ENCODE assay signal across 15 mouse cellular contexts in genomic region chr13:45253221-45253620, GRCm38 (mm10).
"Had no signal": no experiment of that assay in that cellular context is flagged by ENCODE, and none has a peak within 500 bp of the region (broad histone marks: within the 10 kb centered on the region; RNA-seq: fewer than 3 reads in every experiment).

No protein-coding gene starts in this region.

- H3K4me2 ChIP-seq: limb, embryonic 15.5 days; liver, embryonic 11.5 days; lung, embryonic 14.5 days; midbrain, embryonic 12.5 days had no signal

- H3K27ac ChIP-seq: limb, embryonic 15.5 days; liver, embryonic 14.5 days; macrophage; midbrain, embryonic 12.5 days had no signal

- DNase-seq: kidney, postnatal 14 days; kidney, postnatal 4 days; liver, postnatal 0 days; lung, embryonic 14.5 days; right cerebral cortex, postnatal 25 days; thymus, adult 18-20 months; thymus, postnatal 36 days had no signal

- ATAC-seq: intestine, postnatal 0 days; liver, postnatal 0 days; lung, postnatal 0 days; midbrain, embryonic 16.5 days had no signal

- H3K9ac ChIP-seq: limb, embryonic 15.5 days; liver, embryonic 14.5 days; liver, postnatal 0 days; lung, embryonic 14.5 days; midbrain, embryonic 12.5 days had no signal

- H3K36me3 ChIP-seq: limb, embryonic 15.5 days; midbrain, embryonic 12.5 days had no signal

- H3K4me3 ChIP-seq: limb, embryonic 15.5 days; midbrain, embryonic 12.5 days had no signal

- H3K9me3 ChIP-seq: limb, embryonic 15.5 days; midbrain, embryonic 12.5 days had no signal

- H3K27me3 ChIP-seq: limb, embryonic 15.5 days; midbrain, embryonic 12.5 days had no signal
